20 mouse cellular contexts compared by ENCODE assay signal in genomic region chr5:5055494-5055893, GRCm38 (mm10).
DNase-seq lines count a peak whose midpoint lies in the region; ATAC-seq and TF ChIP-seq lines count a peak whose summit lies in the region.
"Had no signal": no experiment of that assay in that cellular context is flagged by ENCODE, and none has a peak within 500 bp of the region (broad histone marks: within the 10 kb centered on the region; RNA-seq: fewer than 3 reads in every experiment).

No protein-coding gene starts in this region.

- H3K9me3 ChIP-seq in heart, embryonic 15.5 days (replicated peaks) = no peaks in the 10 kb centered on the region
- H3K9me3 ChIP-seq: embryonic facial prominence, embryonic 12.5 days; G1E; hindbrain, embryonic 12.5 days had no signal

- no peak for DNase-seq in heart, postnatal 36 days
- peak; percentile 22 for DNase-seq in 416B (ENCODE audit: low read depth)
- peak; percentile 27 for DNase-seq in CD4-positive helper T cell, adult 2 months (ENCODE audit: low read depth, low spot score)
- DNase-seq in thymus, postnatal 25 days = no peak
- no peak for DNase-seq in gastrocnemius, adult 18-20 months (ENCODE audit: low spot score)
- DNase-seq: adrenal gland, postnatal 10 days; B cell, adult 2 months; cerebellum, adult 11 months; cerebellum, adult 8-10 months; cerebellum, postnatal 14 days; forebrain, postnatal 0 days; gastrocnemius, postnatal 10 days; heart, adult 2 months; heart, postnatal 4 days; kidney, adult 11 months had no signal

- WGBS in heart, embryonic 15.5 days = 28% methylated on average over 1 of the region's 1 CpGs
- 46% methylated on average over 1 of the region's 1 CpGs for WGBS in olfactory bulb, adult 2 months

- no peak overlapping the region for H3K4me3 ChIP-seq in heart, embryonic 15.5 days
- no peak overlapping the region for H3K4me3 ChIP-seq in olfactory bulb, adult 2 months (ENCODE audit: insufficient read depth, low read depth, low read length)
- H3K4me3 ChIP-seq: embryonic facial prominence, embryonic 12.5 days; heart, adult 2 months; hindbrain, embryonic 12.5 days had no signal

- no peak overlapping the region for H3K9ac ChIP-seq in heart, embryonic 15.5 days
- H3K9ac ChIP-seq: embryonic facial prominence, embryonic 12.5 days; forebrain, postnatal 0 days; hindbrain, embryonic 12.5 days had no signal

- H3K27ac ChIP-seq in heart, embryonic 15.5 days = 0 out of 2 replicates have a peak overlapping the region, but pooled peaks have one; percentile 12
- peak overlapping the region; percentile 85 for H3K27ac ChIP-seq in olfactory bulb, adult 2 months (ENCODE audit: insufficient read depth, low read depth, low read length)
- H3K27ac ChIP-seq: embryonic facial prominence, embryonic 12.5 days; heart, adult 2 months had no signal

- no peak overlapping the region for H3K4me2 ChIP-seq in heart, embryonic 15.5 days
- H3K4me2 ChIP-seq: embryonic facial prominence, embryonic 12.5 days; hindbrain, embryonic 12.5 days had no signal

- H3K27me3 ChIP-seq in heart, embryonic 15.5 days = no peaks in the 10 kb centered on the region
- H3K27me3 ChIP-seq: embryonic facial prominence, embryonic 12.5 days; hindbrain, embryonic 12.5 days had no signal

- intact Hi-C loops in heart, postnatal 36 days (cut with DNase I) = no loop called here

- no peaks in the 10 kb centered on the region for H3K36me3 ChIP-seq in heart, embryonic 15.5 days
- H3K36me3 ChIP-seq: embryonic facial prominence, embryonic 12.5 days; G1E; hindbrain, embryonic 12.5 days had no signal

- ATAC-seq in heart, embryonic 15.5 days (replicated peaks; ENCODE audit: insufficient number of reproducible peaks, insufficient read depth, low FRiP score, low read depth) = no peak

- H3K4me1 ChIP-seq in heart, embryonic 15.5 days (replicated peaks) = peaks cover 12% of the 10 kb centered on the region
- peaks cover 5% of the 10 kb centered on the region; the same call in 1 of the 2 replicates for H3K4me1 ChIP-seq in olfactory bulb, adult 2 months (ENCODE audit: control insufficient read depth, insufficient read depth, low read length)
- H3K4me1 ChIP-seq: embryonic facial prominence, embryonic 12.5 days had no signal

- TF ChIP-seq CTCF in olfactory bulb, adult 2 months (IDR thresholded peaks at IDR 0.05; ENCODE audit: insufficient read depth, low read depth, low read length) = no peak

- TF ChIP-seq POLR2A in olfactory bulb, adult 2 months (IDR thresholded peaks at IDR 0.05; ENCODE audit: insufficient read depth, low read depth, low read length) = no peak

Comparison
In these comparisons a context has a peak if more than half of its experiments do, and no peak if none do; other contexts are left out.
1. DNase-seq: peak in 416B (single experiment) and CD4-positive helper T cell, adult 2 months (single experiment); none in heart, postnatal 36 days (0 of 2), thymus, postnatal 25 days (single experiment) and gastrocnemius, adult 18-20 months (single experiment).